ENCODE assay signal across 13 mouse cellular contexts in the genomic region with DNA sequence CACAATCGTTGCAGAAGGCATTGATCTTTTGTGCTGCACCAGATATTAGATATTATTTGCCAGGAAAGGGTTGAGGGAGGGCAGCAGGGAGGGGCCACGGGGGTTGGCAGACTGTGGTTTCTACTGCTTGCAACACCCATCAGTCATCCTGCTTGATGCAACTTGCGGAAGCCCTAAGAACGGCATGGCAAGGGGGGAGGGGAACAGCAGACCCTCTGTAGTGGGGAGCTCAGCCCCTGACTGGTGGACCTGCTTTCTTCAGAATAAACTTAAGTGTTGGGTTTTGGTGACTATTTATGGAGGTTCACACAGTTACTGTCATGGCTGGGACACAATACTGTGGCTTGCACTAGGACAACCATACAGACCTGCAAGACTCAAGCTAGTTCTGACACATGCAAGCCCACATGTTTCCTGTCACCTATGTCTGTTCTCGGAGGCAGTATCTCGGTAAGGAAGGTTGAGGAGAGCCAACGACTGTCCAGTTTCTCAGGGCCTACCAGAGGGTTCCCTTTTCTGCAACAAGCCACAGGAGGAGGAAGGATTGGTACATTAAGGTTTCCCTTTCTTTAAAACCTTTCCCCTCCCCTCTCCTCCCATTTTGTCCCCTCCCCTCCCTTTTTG. TPM values are rescaled to one million over a fixed set of nuclear protein-coding genes. Genes with fewer than 3 reads are reported as not detected.
DNase-seq lines count a peak whose midpoint lies in the region; ATAC-seq and TF ChIP-seq lines count a peak whose summit lies in the region.
"Had no signal": no experiment of that assay in that cellular context is flagged by ENCODE, and none has a peak within 500 bp of the region (broad histone marks: within the 10 kb centered on the region; RNA-seq: fewer than 3 reads in every experiment).

No protein-coding gene starts in this region.

- WGBS in liver, embryonic 13.5 days (ENCODE audit: insufficient replicate concordance), result 16% methylated on average over 7 of the region's 7 CpGs
- 73% methylated on average over 7 of the region's 7 CpGs for WGBS in cerebellum, adult 2 months
- WGBS in forebrain, embryonic 16.5 days, result 84% methylated on average over 7 of the region's 7 CpGs

- no peaks in the 10 kb centered on the region for H3K27me3 ChIP-seq in liver, embryonic 13.5 days
- H3K27me3 ChIP-seq in cerebellum, adult 2 months (ENCODE audit: control insufficient read depth, insufficient read depth, low read length), result no peaks in the 10 kb centered on the region
- H3K27me3 ChIP-seq in forebrain, embryonic 16.5 days (replicated peaks; ENCODE audit: control insufficient read depth, insufficient read depth, low read length), result no peaks in the 10 kb centered on the region

- TF ChIP-seq CTCF in cerebellum, adult 2 months (IDR thresholded peaks at IDR 0.05; ENCODE audit: borderline replicate concordance, insufficient read depth, low read depth, low read length), result no peak

- no peak for TF ChIP-seq POLR2A in cerebellum, adult 2 months (IDR thresholded peaks at IDR 0.05; ENCODE audit: borderline replicate concordance, insufficient read depth, low read length)

- H3K36me3 ChIP-seq in liver, embryonic 13.5 days, result no peaks in the 10 kb centered on the region
- no peaks in the 10 kb centered on the region for H3K36me3 ChIP-seq in forebrain, embryonic 16.5 days (ENCODE audit: control insufficient read depth, insufficient read depth)
- H3K36me3 ChIP-seq: heart, embryonic 10.5 days had no signal

- H3K9me3 ChIP-seq in liver, embryonic 13.5 days (replicated peaks), result no peaks in the 10 kb centered on the region
- H3K9me3 ChIP-seq in forebrain, embryonic 16.5 days (ENCODE audit: control insufficient read depth, low read length), result no peaks in the 10 kb centered on the region
- H3K9me3 ChIP-seq: heart, embryonic 10.5 days had no signal

- no peak overlapping the region for H3K27ac ChIP-seq in liver, embryonic 13.5 days
- no peak overlapping the region for H3K27ac ChIP-seq in cerebellum, adult 2 months (ENCODE audit: insufficient read depth, low read length)
- H3K27ac ChIP-seq in forebrain, embryonic 16.5 days (ENCODE audit: low read length), result no peak overlapping the region
- H3K27ac ChIP-seq: heart, embryonic 10.5 days had no signal

- H3K4me3 ChIP-seq in liver, embryonic 13.5 days (replicated peaks), result no peak overlapping the region
- H3K4me3 ChIP-seq in cerebellum, adult 2 months (replicated peaks; ENCODE audit: insufficient read depth, low read depth, low read length), result no peak overlapping the region
- no peak overlapping the region for H3K4me3 ChIP-seq in forebrain, embryonic 16.5 days (replicated peaks; ENCODE audit: low read length)
- H3K4me3 ChIP-seq: heart, embryonic 10.5 days had no signal

- H3K9ac ChIP-seq in liver, embryonic 13.5 days, result no peak overlapping the region
- no peak overlapping the region for H3K9ac ChIP-seq in forebrain, embryonic 16.5 days (replicated peaks; ENCODE audit: low read depth, low read length)
- H3K9ac ChIP-seq: forebrain, postnatal 0 days had no signal

- peak overlapping the region; percentile 40 for H3K4me2 ChIP-seq in liver, embryonic 13.5 days
- H3K4me2 ChIP-seq in forebrain, embryonic 16.5 days (ENCODE audit: low read length), result no peak overlapping the region

- DNase-seq in spleen, adult 18-20 months, result peak; percentile 43
- no peak for DNase-seq in spleen, adult 12 weeks (ENCODE audit: low spot score)
- no peak for DNase-seq in liver, embryonic 13.5 days
- peak; percentile 39 to 50 for DNase-seq in monocyte, adult 2 months (ENCODE audit: low read depth in 1 of 2, low spot score in 2 of 2)
- peak; percentile 73 to 77 for DNase-seq in thymus, postnatal 36 days
- DNase-seq in urinary bladder, adult 2 months (ENCODE audit: low spot score), result no peak
- DNase-seq in cerebellum, adult 2 months, result no peak
- DNase-seq: forebrain, postnatal 0 days; kidney, adult 2 months; left cerebral cortex, postnatal 4 days had no signal

- no peak for ATAC-seq in liver, embryonic 13.5 days (ENCODE audit: low read depth)
- ATAC-seq in forebrain, embryonic 16.5 days, result no peak
- ATAC-seq: forebrain, postnatal 0 days; midbrain, embryonic 16.5 days had no signal

- peaks cover 13% of the 10 kb centered on the region for H3K4me1 ChIP-seq in liver, embryonic 13.5 days (replicated peaks)
- H3K4me1 ChIP-seq in cerebellum, adult 2 months (ENCODE audit: control insufficient read depth, insufficient read depth, low read length), result no peaks in the 10 kb centered on the region
- H3K4me1 ChIP-seq in forebrain, embryonic 16.5 days (replicated peaks; ENCODE audit: control insufficient read depth, insufficient read depth, low read length), result no peaks in the 10 kb centered on the region
- H3K4me1 ChIP-seq: heart, embryonic 10.5 days had no signal

RNA-seq across cellular contexts. Expression of gene Rubcnl, which starts 53.6 kb away (rescaled TPM):
- 0.20 and 0.24 TPM in 2 replicates for polyA plus RNA-seq in liver, embryonic 13.5 days (2015; fragmentation: Nextera tagmentation; extraction: Ambion mirVana)
- polyA plus RNA-seq in urinary bladder, adult 2 months (2012; rRNA removed), result 1.7 TPM in 2 replicates
- 0.97 and 1.4 TPM in 2 replicates for polyA plus RNA-seq in cerebellum, adult 2 months (2012; rRNA removed)
- 0.13 and 0.21 TPM in 2 replicates for polyA plus RNA-seq in forebrain, embryonic 16.5 days (2015; fragmentation: Nextera tagmentation; extraction: Ambion mirVana)

Comparison
In these comparisons a context has a peak if more than half of its experiments do, and no peak if none do; other contexts are left out.
1. DNase-seq: peak in spleen, adult 18-20 months (2 of 2), monocyte, adult 2 months (2 of 2) and thymus, postnatal 36 days (2 of 2); none in spleen, adult 12 weeks (single experiment), liver, embryonic 13.5 days (single experiment), urinary bladder, adult 2 months (single experiment) and cerebellum, adult 2 months (0 of 2).